Mouse (Mus musculus) lung, adult 2 months (tissue): ENCODE measurements at regions not wholly inside any gene's neighbourhood (a gene's known extent, or its start where the extent isn't known, plus 50 kb on each side); places are given as distances from the start of the nearest gene placed in this dataset.

Source experiments
- CTCF ChIP-seq: fragments of 200-500 bp; IDR thresholded peaks from 2 replicates; pipeline ENCODE4 v1.5.1; 2011; ENCODE audit warnings: mild to moderate bottlenecking, low read length, control low read depth; ENCODE audit not compliant: insufficient read depth
- POLR2A ChIP-seq: fragments of 200-500 bp; IDR thresholded peaks from 2 replicates; pipeline ENCODE4 v1.6.1; 2011; ENCODE audit warnings: low read depth, mild to moderate bottlenecking, control low read depth, low read length, borderline replicate concordance; ENCODE audit errors: extremely low read depth

GRCm38 (mm10) chr2:144134575-144134958 is 101.7 kb downstream of the Banf2 start:
- TF ChIP-seq POLR2A (no peak), CTCF (no peak)
